In genomic region chr1:78194381-78195047, GRCm38 (mm10) we compare ENCODE assay signal across 15 mouse cellular contexts. TPM values are rescaled to one million over a fixed set of nuclear protein-coding genes. Genes with fewer than 3 reads are reported as not detected.
DNase-seq lines count a peak whose midpoint lies in the region; ATAC-seq lines count a peak whose summit lies in the region.
"Had no signal": no experiment of that assay in that cellular context is flagged by ENCODE, and none has a peak within 500 bp of the region (broad histone marks: within the 10 kb centered on the region; RNA-seq: fewer than 3 reads in every experiment).

No protein-coding gene starts in this region.

- no peaks in the 10 kb centered on the region for H3K79me2 ChIP-seq in macrophage (ENCODE audit: inconsistent target)

- no peaks in the 10 kb centered on the region for H3K36me3 ChIP-seq in heart, embryonic 13.5 days
- H3K36me3 ChIP-seq in embryonic facial prominence, embryonic 15.5 days, result no peaks in the 10 kb centered on the region
- H3K36me3 ChIP-seq in macrophage (ENCODE audit: inconsistent target), result no peaks in the 10 kb centered on the region
- no peaks in the 10 kb centered on the region for H3K36me3 ChIP-seq in neural tube, embryonic 13.5 days
- H3K36me3 ChIP-seq: liver, embryonic 13.5 days had no signal

- intact Hi-C loops in heart, postnatal 36 days (cut with DNase I), result no loop called here

- H3K4me2 ChIP-seq in heart, embryonic 13.5 days, result peak overlapping the region; percentile 2; the same call in 1 of the 2 replicates
- peak overlapping the region; percentile 66 for H3K4me2 ChIP-seq in embryonic facial prominence, embryonic 15.5 days (replicated peaks)
- peak overlapping the region; percentile 74 for H3K4me2 ChIP-seq in neural tube, embryonic 13.5 days
- H3K4me2 ChIP-seq: liver, embryonic 13.5 days had no signal

- H3K27me3 ChIP-seq in heart, embryonic 13.5 days (replicated peaks), result peaks cover 100% of the 10 kb centered on the region
- peaks cover 69% of the 10 kb centered on the region for H3K27me3 ChIP-seq in embryonic facial prominence, embryonic 15.5 days
- peaks cover 96% of the 10 kb centered on the region for H3K27me3 ChIP-seq in neural tube, embryonic 13.5 days

- ATAC-seq in heart, embryonic 13.5 days (ENCODE audit: extremely low read depth, insufficient number of reproducible peaks, low FRiP score, low TSS enrichment), result no peak
- ATAC-seq in embryonic facial prominence, embryonic 15.5 days (ENCODE audit: insufficient number of reproducible peaks, low FRiP score, low TSS enrichment, low read depth), result no peak
- ATAC-seq in neural tube, embryonic 13.5 days (ENCODE audit: low read depth), result no peak
- ATAC-seq: intestine, embryonic 16.5 days; Patski had no signal

- H3K27ac ChIP-seq in heart, embryonic 13.5 days (replicated peaks), result no peak overlapping the region
- peak overlapping the region; percentile 91 for H3K27ac ChIP-seq in embryonic facial prominence, embryonic 15.5 days (replicated peaks)
- no peak overlapping the region for H3K27ac ChIP-seq in macrophage
- H3K27ac ChIP-seq in neural tube, embryonic 13.5 days (replicated peaks), result no peak overlapping the region
- H3K27ac ChIP-seq: liver, embryonic 13.5 days had no signal

- H3K4me3 ChIP-seq in heart, embryonic 13.5 days, result no peak overlapping the region
- peak overlapping the region; percentile 61 for H3K4me3 ChIP-seq in embryonic facial prominence, embryonic 15.5 days (replicated peaks)
- H3K4me3 ChIP-seq in macrophage (ENCODE audit: inconsistent target), result peak overlapping the region; percentile 10; the same call in 1 of the 2 replicates
- H3K4me3 ChIP-seq in neural tube, embryonic 13.5 days, result peak overlapping the region; percentile 46
- H3K4me3 ChIP-seq: liver, embryonic 13.5 days had no signal

- peaks cover 18% of the 10 kb centered on the region for H3K4me1 ChIP-seq in heart, embryonic 13.5 days
- H3K4me1 ChIP-seq in embryonic facial prominence, embryonic 15.5 days, result peaks cover 24% of the 10 kb centered on the region
- peaks cover 74% of the 10 kb centered on the region for H3K4me1 ChIP-seq in neural tube, embryonic 13.5 days (replicated peaks)

- no peak overlapping the region for H3K9ac ChIP-seq in heart, embryonic 13.5 days
- peak overlapping the region; percentile 66; the same call in 1 of the 2 replicates for H3K9ac ChIP-seq in embryonic facial prominence, embryonic 15.5 days
- H3K9ac ChIP-seq in neural tube, embryonic 13.5 days, result peak overlapping the region; percentile 67
- H3K9ac ChIP-seq: liver, embryonic 13.5 days had no signal

- no peak for DNase-seq in heart, postnatal 36 days
- DNase-seq in urinary bladder, postnatal 25 days (ENCODE audit: low spot score), result no peak
- DNase-seq in layer of hippocampus, adult 8-10 months (ENCODE audit: low spot score in 2 of 2), result no peak
- DNase-seq: adrenal gland, adult 2 months; liver, embryonic 13.5 days; right cerebral cortex, postnatal 25 days had no signal

- no peaks in the 10 kb centered on the region for H3K9me3 ChIP-seq in heart, embryonic 13.5 days
- H3K9me3 ChIP-seq in embryonic facial prominence, embryonic 15.5 days (replicated peaks), result no peaks in the 10 kb centered on the region
- no peaks in the 10 kb centered on the region for H3K9me3 ChIP-seq in neural tube, embryonic 13.5 days
- H3K9me3 ChIP-seq: liver, embryonic 13.5 days had no signal

- WGBS in heart, embryonic 13.5 days, result 5% methylated on average over 6 of the region's 6 CpGs
- 5% methylated on average over 6 of the region's 6 CpGs for WGBS in embryonic facial prominence, embryonic 15.5 days
- 17% methylated on average over 6 of the region's 6 CpGs for WGBS in macrophage (ENCODE audit: missing documents)
- 5% methylated on average over 6 of the region's 6 CpGs for WGBS in neural tube, embryonic 13.5 days

RNA-seq across cellular contexts. Expression of gene Pax3, which starts 2.4 kb away (rescaled TPM):
- 0.09 TPM in 1 of 2 replicates, not detected in the other for polyA plus RNA-seq in heart, embryonic 13.5 days (2015; fragmentation: Nextera tagmentation; extraction: Ambion mirVana)
- not detected for total RNA-seq in heart, postnatal 36 days (2021)
- 47.0 and 47.2 TPM in 2 replicates for polyA plus RNA-seq in embryonic facial prominence, embryonic 15.5 days (2015; fragmentation: Nextera tagmentation; extraction: Ambion mirVana)
- total RNA-seq in macrophage (2018; cell fraction: chromatin; rRNA removed), result not detected
- total RNA-seq in macrophage (2018; cell fraction: cytosol; rRNA removed), result not detected
- not detected for total RNA-seq in macrophage (2018; cell fraction: nucleus; rRNA removed)
- not detected in 3 replicates for polyA plus RNA-seq in macrophage (2018)
- 12.9 and 17.0 TPM in 2 replicates for polyA plus RNA-seq in neural tube, embryonic 13.5 days (2015; fragmentation: Nextera tagmentation; extraction: Ambion mirVana)
- not detected for total RNA-seq in layer of hippocampus, adult 8-10 months (2022)
- total RNA-seq: adrenal gland, adult 2 months; left cerebral cortex, adult 8-10 months had no signal
- polyA plus RNA-seq: adrenal gland, adult 2 months; cortical plate, adult 2 months; intestine, embryonic 16.5 days; large intestine, adult 2 months had no signal

Comparison
In these comparisons a context has a peak if more than half of its experiments do, and no peak if none do; other contexts are left out.
1. H3K4me2 ChIP-seq: peak in every context shown above with its lines; median percentile 74 in neural tube, embryonic 13.5 days; 66 in embryonic facial prominence, embryonic 15.5 days; 2 in heart, embryonic 13.5 days.
2. RNA of gene Pax3, which starts 2.4 kb away (polyA plus RNA-seq): 47.0 to 47.2 TPM in embryonic facial prominence, embryonic 15.5 days and 12.9 to 17.0 TPM in neural tube, embryonic 13.5 days; 0.09 TPM in heart, embryonic 13.5 days and not detected in macrophage; every median in the first group is over 10 times any median in the second.